Mouse (Mus musculus): ENCODE results near the gene Pcsk5.

- no peak for TF ChIP-seq CTCF (IDR thresholded peaks at IDR 0.05; ENCODE audit: low read depth, low read length)
- TF ChIP-seq POLR2A (IDR thresholded peaks at IDR 0.05; ENCODE audit: extremely low read depth, insufficient read depth, low read length): no peak
These were observed 175.2 kb downstream of the Pcsk5 start for GRCm38 (mm10) chr19:17662271-17662670.
